Mouse (Mus musculus) stomach, postnatal 0 days (tissue): ENCODE data around the gene Ppm1k.

ENCODE experiments used
- CTCF ChIP-seq: IDR thresholded peaks from 2 replicates; pipeline ENCODE4 v1.5.1; 2016; ENCODE audit warnings: antibody characterized with exemption, low read depth, mild to moderate bottlenecking, moderate library complexity
- EP300 ChIP-seq: optimal IDR thresholded peaks from 2 replicates; pipeline ENCODE3; 2016; ENCODE audit warnings: antibody characterized with exemption

- TF ChIP-seq CTCF, result no peak
- TF ChIP-seq EP300, result no peak
Measured at GRCm38 (mm10) chr6:57571587-57571986, 36.3 kb upstream of the Ppm1k start.
